Mouse (Mus musculus) kidney, postnatal 14 days (tissue): ENCODE data around the gene Samd7.
"Not testable (repeated sequence)": the region's sequence is repeated elsewhere in the genome, so short reads cannot be mapped to it uniquely, and the experiment has no call there.

Experiments
- DNase-seq: peaks from one replicate; pipeline ENCODE4 v3.0.0; 2022; ENCODE audit warnings: mixed read lengths

Samd7 gene

DNA sequence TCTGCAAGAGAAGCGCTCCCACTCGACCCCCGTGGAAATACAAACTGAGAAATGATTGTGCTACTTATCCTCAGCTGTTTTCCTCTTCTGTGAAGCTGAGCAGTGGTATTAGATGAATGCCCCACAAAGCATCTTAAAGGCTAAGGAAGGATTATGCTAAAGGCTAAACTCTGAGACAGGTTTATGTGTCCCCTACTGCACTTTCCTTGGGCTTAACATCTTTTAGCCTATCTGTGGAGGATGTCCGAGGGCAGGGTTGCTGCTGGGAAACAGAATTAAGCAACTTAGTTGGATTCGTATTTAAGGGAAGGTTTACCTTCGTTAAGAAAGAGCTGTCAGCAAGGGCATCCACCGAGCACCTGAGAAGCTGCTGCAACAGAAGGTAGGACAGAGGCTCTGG is at the start of gene Samd7:
Gene Samd7 (plus strand): TSS at position 288 of the 400 bp plus-strand sequence.
- DNase-seq, result no peak

DNA sequence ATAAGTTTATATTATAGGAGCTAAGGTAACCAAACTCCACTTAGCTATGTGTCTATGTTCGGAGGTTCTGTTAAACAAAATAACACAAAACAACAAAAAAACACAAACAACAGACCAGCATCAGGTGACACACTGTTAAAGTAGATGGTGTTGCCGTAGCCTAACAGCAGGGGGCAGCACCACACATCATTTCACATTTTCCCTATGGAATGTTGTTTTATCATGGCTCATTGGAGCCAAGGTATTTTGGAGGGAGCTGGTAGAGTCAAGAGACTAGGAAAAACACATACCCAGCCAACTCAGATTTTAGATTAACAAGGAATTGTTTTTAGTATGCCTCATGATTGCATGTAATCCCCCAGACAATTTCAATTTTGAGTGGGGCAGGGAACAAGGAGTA is 49.7 kb upstream of the Samd7 start:
- peak; percentile 87 for DNase-seq

DNA sequence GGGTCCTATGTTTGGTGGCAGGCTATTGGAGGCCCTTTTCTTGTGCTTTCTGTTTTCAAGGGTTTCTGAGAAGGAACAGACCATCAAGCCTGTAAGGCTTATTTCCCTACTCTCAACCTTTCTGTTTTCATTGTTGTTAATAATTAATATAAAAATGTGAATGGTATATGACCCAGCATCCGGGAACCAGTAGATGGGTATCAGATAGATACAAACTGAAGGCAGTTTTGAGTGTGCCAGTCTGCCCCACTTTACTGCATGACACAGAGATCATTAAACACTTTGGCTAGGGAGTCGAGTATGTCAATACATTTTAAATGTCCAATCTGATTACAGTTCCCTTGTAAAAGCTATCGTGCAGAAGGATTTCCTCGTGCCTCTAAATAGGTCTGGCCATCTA is 48.2 kb upstream of the Samd7 start:
- no peak for DNase-seq

DNA sequence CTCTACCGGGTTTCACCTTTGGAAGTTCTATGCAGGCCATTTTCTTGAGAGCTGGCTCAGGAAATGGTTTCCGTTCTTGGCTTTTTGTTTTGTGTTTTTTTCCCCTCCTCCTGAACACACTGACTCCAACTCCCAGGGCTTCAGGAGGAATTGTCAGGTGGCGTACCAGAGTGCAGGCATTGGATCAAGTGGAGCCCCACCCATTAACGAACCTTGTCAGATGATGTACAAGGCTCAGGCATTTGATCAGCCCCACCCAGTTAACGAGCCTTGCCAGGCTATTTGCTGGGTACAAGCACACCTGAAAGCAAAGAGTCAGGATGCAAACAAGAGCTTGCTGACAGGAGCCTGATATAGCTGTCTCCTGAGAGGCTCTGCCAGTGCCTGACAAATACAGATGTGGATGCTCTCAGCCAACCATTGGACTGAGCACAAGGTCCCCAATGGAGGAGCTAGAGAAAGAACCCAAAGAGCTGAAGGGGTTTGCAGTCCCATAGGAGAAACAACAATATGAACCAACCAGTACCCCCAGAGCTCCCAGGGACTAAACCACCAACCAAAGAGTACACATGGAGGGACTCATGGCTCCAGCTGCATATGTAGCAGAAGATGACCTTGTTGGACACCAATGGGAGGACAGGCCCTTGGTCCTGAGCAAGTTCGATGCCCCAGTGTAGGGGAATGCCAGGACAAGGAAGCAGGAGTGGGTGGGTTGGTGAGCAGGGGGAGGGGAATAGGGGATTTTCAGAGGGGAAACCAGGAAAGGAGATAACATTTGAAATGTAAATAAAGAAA is 46.2 kb upstream of the Samd7 start, which contains the start of gene Lrrc31:
Gene Lrrc31 (minus strand): TSS at position 133 of the 795 bp plus-strand sequence.
- DNase-seq, result not testable (repeated sequence)

DNA sequence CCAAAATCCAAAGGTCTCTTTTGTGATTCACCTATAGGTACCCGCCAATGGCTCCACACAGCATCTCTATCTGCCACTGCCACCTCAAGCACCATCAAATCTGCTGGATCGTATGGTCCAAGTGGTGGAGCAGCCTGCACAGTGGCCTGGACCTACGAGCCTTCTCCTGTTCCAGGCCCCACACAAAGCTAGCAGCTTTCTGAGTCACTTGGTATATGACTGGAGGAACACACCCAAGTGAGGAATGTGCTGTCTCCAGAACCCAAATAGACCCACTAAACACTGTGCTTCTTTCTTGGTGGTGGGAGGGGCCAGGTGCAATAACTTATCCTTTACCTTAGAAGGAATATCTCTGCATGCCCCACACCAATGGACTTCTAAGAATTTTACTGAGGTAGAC is 40.1 kb upstream of the Samd7 start:
- no peak for DNase-seq

DNA sequence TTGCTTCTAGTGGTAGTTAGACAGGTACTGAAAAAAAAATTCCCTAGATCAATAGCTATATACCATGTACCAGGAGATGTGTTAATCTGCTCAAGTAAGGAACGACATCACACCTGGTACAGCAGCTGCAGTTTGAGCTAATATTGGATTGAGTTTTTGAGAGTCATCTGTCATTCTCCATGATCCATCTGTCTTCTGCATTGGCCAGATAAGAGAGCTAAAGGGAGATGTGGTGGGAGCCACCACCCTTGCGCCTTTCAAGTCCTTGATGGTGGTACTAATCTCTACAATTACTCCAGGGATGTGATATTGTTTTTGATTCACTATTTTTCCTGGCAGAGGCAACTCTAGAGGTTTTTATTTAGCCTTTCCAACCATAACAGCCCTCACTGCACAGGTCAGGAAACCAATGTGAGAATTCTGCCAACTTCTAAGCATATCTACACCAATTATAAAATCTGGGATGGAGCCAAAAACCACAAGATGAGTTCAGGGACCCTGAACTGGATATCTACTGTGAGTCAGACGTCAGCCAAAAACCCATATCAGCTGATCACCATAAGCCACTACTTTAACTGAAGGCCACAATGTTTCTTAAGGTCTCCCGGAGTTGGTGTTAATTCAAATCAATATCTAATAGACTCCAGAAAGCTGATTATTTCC is 39.3 kb upstream of the Samd7 start:
- no peak for DNase-seq

DNA sequence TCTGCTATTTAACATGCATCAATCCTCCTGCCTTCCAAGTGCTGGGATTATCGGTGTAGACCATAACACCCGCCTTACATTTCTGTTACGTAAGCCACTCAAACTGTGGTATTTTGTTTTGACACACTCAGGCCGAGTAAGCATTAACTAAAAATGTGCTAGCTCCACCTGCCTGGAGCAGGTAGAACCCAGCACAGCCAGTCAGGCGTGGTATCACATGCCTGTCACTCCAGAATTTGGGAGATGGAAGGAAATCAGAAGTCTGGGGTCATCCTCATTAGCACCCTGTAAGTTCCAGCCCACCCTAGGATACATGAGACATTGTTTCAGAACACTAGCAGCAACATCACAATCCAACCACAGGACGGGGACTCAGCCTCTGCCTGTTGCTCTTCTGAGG is 35.9 kb upstream of the Samd7 start:
- peak; percentile 22 for DNase-seq

DNA sequence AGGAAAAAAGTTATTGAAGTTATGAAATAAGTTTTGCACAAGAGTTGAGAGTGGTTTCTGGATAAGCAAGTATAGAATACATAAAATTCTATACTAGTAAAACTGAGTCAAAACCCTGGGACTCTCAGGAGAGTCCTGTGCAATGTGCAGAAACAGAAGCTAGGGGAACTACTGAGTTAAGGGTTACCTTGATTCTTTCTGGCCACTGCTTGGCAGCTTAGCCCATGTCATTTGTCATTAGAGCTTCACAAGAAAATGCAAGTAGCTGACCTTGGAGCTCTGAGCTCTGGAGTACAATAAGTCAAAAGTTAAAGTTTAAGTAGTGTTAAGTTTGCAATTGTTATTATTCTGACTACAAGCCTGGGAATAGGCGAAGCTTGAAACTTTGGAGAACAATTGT is 32.8 kb upstream of the Samd7 start:
- DNase-seq, result peak; percentile 23

DNA sequence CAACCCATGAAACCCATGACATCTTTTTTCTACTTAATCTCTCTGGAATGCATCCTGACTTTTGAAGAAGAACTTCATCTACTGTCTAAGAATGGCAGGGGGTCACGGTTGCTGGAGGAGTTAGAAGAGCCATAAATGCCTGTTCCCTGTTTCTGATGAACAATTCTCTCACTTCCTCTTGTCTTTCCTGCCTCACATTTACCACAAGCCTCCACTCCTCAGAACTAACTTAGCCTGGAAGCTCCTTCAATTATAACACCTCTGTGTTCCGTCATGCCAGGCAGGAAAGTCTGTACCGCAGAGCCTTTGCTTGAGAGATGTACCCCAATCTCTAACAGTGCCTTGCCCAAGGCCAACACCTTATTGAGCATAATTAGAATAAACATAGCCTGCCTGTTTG is 27.4 kb upstream of the Samd7 start:
- no peak for DNase-seq

DNA sequence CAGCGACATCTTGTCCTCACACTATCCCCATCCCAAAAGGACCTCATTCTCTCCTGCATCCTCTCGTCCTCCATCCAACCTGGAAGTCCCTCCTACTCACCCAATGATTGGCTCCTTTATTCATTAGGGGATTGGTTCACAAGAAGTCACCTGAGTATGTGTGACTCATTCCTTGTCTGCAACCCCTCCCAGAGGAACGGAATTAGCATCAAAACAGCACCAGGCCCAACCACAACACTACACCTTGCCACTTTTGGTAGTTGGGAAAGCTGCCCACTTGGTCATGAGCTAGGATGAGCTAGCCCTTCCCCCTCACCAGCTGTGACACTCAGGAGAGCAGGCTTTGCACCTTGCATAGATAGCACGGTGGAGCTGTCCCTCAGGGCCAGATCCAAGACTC is 24.1 kb upstream of the Samd7 start:
- DNase-seq, result no peak

DNA sequence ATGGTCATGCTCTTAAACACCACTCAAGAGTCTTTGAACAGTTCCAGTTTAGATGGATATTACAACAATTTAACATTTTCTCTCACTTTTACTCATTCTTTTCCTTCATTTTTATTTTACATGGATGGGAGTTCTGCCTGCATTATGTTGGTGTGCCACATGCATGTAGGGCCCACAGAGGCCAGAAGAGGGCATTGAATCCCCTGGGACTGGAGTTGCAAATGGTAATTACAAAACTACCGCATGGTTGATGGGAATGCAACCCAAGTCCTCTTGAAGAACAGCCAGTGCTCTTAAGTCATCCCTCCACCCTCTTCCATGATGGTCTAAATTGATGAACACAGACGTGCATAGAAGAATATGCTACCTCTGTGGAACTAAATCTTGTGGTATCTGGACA is 23.6 kb upstream of the Samd7 start:
- no peak for DNase-seq

DNA sequence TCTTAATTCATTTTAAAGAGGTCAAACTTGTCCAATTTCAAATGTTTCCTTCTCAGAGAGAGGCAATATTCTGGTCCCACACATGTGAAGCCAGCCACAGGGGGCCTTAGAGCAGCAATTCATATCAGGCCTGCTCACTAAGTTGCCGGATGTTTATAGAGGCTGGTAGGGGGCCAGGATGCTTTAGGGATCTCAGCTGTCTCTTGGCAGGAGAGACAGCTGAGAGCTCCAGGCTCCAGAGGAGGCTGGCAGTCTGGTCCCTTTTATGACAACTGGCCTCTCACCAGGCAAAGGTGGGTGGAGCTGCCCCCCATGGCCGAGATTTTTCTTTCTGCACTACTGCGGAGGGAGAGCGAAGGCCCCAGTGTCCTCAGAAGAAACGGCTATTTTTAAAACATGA is 22.9 kb upstream of the Samd7 start:
- peak; percentile 25 for DNase-seq

DNA sequence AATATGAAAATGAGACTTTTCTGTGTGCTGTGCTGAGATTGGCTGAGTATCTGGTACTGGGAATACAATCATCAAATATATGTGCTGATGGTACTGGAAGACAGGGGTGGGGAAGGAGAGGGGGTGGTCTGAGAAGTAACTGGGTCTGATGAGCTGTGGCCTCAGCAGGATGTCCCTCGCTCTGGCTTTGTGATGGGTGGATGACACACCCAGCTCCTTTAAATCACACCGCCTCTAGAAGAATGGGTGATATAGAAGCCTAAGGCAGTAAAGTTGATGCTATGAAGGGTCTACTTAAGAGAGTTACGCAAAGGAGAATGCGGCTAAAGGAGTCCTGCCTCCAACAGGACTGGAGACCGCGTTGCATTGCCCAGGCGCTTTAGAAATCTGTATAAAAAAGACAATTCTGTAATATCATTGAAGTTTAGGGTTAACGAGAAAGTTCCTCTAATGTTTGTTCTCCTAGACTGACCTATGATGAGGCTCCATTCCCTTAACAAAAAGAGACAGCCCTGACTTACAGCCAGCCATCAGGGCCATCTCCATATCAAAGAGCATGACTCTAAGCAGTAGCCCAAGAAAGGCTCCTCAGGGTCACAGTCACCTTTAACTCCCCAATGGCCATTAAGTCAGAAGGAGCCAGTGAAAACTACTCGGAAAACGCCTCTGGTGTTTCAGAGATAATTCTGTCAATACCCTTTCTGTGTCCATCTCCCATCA is 21.8 kb upstream of the Samd7 start:
- no peak for DNase-seq

DNA sequence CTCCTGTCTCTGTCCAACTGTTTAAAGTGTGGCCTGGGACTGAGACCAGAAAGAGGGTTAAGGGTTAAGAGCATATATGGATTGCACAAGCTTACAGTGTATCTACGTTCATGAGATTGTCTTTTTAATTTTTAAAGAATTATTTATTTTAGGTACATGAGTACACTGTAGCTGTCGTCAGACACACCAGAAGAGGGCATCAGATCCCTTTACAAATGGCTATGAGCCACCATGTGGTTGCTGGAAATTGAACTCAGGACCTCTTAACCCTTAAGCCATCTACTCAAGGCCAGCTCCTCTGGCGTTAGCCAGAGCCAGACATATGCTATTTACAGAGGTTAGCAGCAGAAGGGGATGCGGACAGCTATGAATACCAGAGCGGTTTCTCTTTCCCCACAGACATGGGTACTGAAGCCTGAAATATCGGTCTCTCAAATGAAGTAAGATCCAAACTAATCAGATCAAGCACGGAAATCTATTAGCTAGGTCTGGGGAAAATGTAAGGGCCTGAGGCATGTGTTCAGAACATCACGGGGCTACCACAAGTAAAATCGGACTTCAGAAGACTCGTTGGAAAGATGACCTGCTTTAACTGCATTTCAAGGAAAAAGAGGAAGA is 21.1 kb upstream of the Samd7 start:
- no peak for DNase-seq

DNA sequence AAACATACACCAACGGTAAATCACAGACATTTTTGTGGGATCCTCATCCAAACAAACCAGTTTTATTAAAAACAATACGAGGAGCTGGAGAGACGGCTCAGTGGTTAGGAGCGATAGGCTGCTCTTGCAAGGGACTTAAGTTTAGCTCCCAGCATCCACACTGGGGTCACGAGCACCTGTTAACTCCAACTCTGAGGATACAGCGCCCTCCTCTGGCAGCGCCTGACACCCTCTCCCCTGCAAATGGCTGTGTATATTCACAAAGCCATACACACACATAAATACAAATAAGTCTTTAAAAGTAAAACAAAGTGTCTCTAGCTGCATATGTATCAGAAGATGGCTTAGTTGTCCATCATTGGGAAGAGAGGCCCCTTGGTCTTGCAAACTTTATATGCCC is 20.6 kb upstream of the Samd7 start:
- DNase-seq, result peak; percentile 21

DNA sequence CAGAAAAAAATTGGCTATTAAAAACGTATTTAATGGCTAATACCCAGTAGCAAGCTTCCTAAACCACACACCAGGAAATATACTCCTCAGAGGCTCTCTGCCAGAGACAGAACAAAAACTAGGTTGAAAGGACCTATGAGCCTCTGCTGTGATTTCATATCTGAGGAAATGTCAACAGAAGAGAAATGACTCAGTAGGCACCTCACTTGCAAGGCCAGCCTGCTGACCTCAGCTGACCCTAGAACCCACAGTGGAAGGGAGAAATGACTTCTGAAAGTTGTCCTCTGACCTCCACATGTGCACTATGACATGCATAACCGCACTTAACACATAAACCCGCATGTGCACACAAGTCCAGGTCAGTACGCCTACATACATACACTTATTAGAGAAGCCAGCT is 18.9 kb upstream of the Samd7 start:
- no peak for DNase-seq

DNA sequence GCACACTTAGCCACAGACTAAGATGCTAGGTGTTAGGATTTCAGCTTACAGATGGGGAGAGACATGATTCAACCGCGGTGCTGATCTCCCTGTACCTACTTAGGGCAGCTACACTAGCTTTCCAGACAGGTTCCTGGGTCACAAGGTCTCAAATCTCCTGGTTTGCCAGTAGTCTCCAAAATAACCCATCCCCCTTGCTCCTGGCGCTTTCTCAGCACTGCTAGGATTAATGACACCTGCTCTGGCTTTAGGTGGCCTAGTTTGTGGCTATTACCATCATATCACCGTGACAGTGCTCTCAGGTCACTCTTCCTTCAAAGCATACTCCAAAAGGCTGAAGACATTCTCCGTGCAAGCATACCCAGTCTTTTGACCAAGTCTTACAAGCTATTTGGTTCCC is 17.0 kb upstream of the Samd7 start:
- no peak for DNase-seq

DNA sequence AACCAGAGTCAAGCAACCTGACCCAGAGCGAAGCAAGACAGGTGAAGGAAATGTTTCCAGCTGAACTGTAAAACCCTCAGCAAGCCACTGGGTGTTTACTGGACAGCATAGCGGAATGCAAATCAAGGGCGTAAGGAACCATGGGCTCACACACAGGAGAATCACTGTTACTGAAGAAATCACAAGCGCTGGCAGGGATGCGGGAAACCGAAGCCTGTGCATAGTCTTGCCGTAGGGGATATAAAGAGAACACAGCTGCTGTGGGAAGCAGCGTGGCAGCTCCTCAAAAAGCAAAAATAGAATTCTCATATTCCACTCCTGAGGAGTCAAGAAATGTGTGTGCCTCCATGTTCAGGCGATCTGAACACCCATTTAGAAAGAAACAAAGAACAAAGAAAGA is 9.3 kb upstream of the Samd7 start:
- no peak for DNase-seq

DNA sequence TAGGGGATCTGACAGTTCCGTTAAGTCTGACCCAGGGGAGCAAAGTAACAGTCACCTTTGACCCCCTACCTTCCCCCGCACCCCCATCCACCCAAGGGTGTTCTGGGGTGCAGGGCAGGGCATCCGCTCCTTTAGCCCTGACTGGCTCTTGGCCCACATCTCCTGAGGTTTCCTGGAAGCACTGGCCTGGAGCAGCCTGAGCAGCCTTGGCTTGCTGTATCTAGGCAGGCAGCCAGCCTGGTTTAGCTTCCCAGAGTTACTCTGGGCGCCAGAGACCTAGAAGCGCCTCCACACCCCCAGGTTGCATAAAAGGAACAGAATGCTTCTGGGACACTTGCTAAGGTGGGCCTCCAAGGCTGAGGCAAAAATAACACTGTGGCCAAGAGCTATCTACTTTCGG is 4.8 kb upstream of the Samd7 start:
- peak; percentile 75 for DNase-seq

DNA sequence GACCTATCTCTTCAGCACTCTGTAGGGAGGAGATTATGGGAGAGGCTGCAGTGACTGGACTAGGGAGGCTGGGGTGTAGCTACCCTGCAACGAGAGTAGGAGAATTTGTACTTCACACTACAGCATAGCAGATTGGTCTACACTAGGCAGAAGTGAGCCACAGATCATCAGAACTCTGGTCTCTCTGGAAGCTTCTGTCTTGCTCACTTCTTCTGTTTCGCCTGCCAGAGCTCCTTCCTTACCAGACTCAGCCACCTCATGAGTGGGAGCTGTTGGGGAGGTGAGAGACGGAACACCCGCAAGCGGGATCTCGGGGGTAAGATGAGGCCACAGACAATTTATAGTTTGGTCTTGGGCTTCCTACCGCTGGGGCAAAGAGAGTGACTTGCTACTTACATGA is 3.2 kb upstream of the Samd7 start:
- DNase-seq, result no peak

DNA sequence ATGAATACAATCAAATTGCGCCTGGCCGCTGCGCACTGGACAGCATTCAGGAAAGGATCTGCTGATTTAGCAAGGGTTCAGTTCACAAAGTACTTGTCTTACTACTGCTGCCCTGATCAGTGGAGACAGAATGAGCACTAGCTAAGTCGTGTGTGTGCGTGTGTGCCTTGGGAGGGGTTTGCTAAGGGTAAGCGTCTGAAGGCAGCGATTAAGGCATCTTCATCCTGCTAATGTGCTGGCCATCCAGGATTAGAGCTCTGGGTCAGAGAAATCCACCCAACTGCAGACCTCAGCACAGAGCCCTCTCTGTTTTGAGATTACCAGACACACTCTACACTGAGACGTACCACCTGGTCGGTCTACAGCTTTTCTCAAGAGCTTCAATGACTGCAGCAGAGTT is 2.2 kb downstream of the Samd7 start:
- no peak for DNase-seq

DNA sequence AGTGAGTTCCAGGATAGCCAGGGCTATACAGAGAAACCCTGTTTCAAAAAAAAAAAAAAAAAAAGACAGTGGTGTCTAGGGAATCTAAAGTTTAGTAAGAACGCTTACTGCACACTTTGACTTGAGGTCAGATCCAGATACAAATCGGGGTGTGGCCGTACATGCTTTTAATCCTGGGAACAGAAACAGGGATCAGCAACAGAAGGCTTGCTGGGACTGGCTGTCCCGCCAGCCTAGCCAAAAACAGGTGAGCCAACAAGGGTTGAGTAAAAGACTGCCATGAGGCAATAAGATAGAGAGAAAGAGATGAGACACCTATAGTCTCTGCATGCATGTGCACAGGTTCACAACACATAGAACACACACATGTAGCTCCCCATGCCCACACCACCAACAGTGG is 8.6 kb downstream of the Samd7 start:
- DNase-seq, result no peak

DNA sequence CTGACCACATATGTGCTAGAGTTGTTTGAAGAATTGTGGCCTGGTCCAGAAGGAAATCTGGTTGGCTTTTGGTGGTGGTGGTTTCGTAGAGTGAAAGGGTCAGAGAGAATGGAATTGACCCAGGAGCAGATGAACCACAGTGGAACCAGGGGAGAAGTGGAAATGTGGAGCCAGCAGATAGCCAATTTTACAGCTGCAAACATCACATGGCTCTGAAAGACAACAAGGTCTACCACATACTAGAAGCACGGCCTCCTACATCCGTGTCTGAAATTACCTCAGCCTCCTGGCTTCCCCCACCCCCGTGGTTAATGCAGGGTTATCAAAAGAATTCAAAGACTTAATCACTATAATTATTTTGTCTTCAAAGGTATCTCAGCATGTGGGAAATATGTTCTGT is 18.8 kb downstream of the Samd7 start:
- DNase-seq, result no peak
